In genomic region chr11:82952612-82953542, GRCm38 (mm10) we compare ENCODE assay signal across 9 mouse cellular contexts. TPM values are rescaled to one million over a fixed set of nuclear protein-coding genes. Genes with fewer than 3 reads are reported as not detected.
DNase-seq lines count a peak whose midpoint lies in the region; ATAC-seq and TF ChIP-seq lines count a peak whose summit lies in the region.
"Had no signal": no experiment of that assay in that cellular context is flagged by ENCODE, and none has a peak within 500 bp of the region (broad histone marks: within the 10 kb centered on the region; RNA-seq: fewer than 3 reads in every experiment).

No protein-coding gene starts in this region.

- H3K9me3 ChIP-seq in G1E (replicated peaks), result no peaks in the 10 kb centered on the region
- H3K9me3 ChIP-seq in liver, embryonic 12.5 days (replicated peaks), result no peaks in the 10 kb centered on the region
- no peaks in the 10 kb centered on the region for H3K9me3 ChIP-seq in midbrain, embryonic 11.5 days (ENCODE audit: control insufficient read depth, low read length)
- H3K9me3 ChIP-seq: neural tube, embryonic 13.5 days had no signal

- 27% methylated on average over 9 of the region's 9 CpGs for WGBS in liver, embryonic 12.5 days (ENCODE audit: insufficient replicate concordance)
- WGBS in small intestine, adult 2 months, result 25% methylated on average over 9 of the region's 9 CpGs
- WGBS in midbrain, embryonic 11.5 days, result 70% methylated on average over 9 of the region's 9 CpGs

- no peak overlapping the region for H3K27ac ChIP-seq in liver, embryonic 12.5 days
- H3K27ac ChIP-seq in small intestine, adult 2 months (ENCODE audit: insufficient read depth, low read depth, low read length), result peak overlapping the region; percentile 67
- no peak overlapping the region for H3K27ac ChIP-seq in midbrain, embryonic 11.5 days (ENCODE audit: low read depth, low read length)
- H3K27ac ChIP-seq: neural tube, embryonic 13.5 days had no signal

- H3K36me3 ChIP-seq in G1E (replicated peaks), result no peaks in the 10 kb centered on the region
- H3K36me3 ChIP-seq in liver, embryonic 12.5 days, result no peaks in the 10 kb centered on the region
- H3K36me3 ChIP-seq in small intestine, adult 2 months (ENCODE audit: control insufficient read depth, insufficient read depth, low read length), result 0 out of 2 replicates have a peak, but pooled peaks cover 2% of the 10 kb centered on the region
- H3K36me3 ChIP-seq in midbrain, embryonic 11.5 days (ENCODE audit: control insufficient read depth, insufficient read depth, low read length), result no peaks in the 10 kb centered on the region
- H3K36me3 ChIP-seq: neural tube, embryonic 13.5 days had no signal

- peaks cover 21% of the 10 kb centered on the region for H3K27me3 ChIP-seq in G1E (ENCODE audit: insufficient read depth, low read length)
- H3K27me3 ChIP-seq in liver, embryonic 12.5 days (replicated peaks), result peaks cover 89% of the 10 kb centered on the region
- H3K27me3 ChIP-seq in small intestine, adult 2 months (ENCODE audit: control insufficient read depth, insufficient read depth, low read length), result peaks cover 11% of the 10 kb centered on the region
- peaks cover 27% of the 10 kb centered on the region for H3K27me3 ChIP-seq in midbrain, embryonic 11.5 days (ENCODE audit: control insufficient read depth, insufficient read depth, low read length)

- H3K4me1 ChIP-seq in G1E (ENCODE audit: insufficient read depth, low read depth, low read length), result peaks cover 60% of the 10 kb centered on the region
- H3K4me1 ChIP-seq in liver, embryonic 12.5 days, result peaks cover 12% of the 10 kb centered on the region
- peaks cover 4% of the 10 kb centered on the region; the same call in 1 of the 2 replicates for H3K4me1 ChIP-seq in small intestine, adult 2 months (ENCODE audit: control insufficient read depth, insufficient read depth, insufficient read length, low read length)
- peaks cover 2% of the 10 kb centered on the region; the same call in 1 of the 2 replicates for H3K4me1 ChIP-seq in midbrain, embryonic 11.5 days (ENCODE audit: control insufficient read depth, insufficient read depth, low read length)

- intact Hi-C loops in left cerebral cortex, postnatal 25 days (cut with DNase I), result no loop called here

- ATAC-seq in G1E (ENCODE audit: extremely low read depth, insufficient number of reproducible peaks, low FRiP score, poor library complexity, severe bottlenecking), result peak; percentile 56
- ATAC-seq in granulocyte monocyte progenitor cell, adult 5-6 weeks (replicated peaks; ENCODE audit: poor library complexity, severe bottlenecking), result peak; percentile 93
- ATAC-seq in liver, embryonic 12.5 days, result no peak
- no peak for ATAC-seq in midbrain, embryonic 11.5 days (ENCODE audit: low FRiP score)

- peak; percentile 35 for DNase-seq in G1E (ENCODE audit: low spot score)
- DNase-seq in embryo, embryonic 9.5 days (ENCODE audit: extremely low spot score), result no peak
- DNase-seq in midbrain, embryonic 11.5 days (ENCODE audit: low spot score, missing footprints), result no peak
- no peak for DNase-seq in left cerebral cortex, postnatal 25 days (ENCODE audit: low spot score in 2 of 2)
- DNase-seq in urinary bladder, postnatal 14 days (ENCODE audit: low spot score), result no peak

- TF ChIP-seq CTCF in G1E (IDR thresholded peaks at IDR 0.05; ENCODE audit: low read depth, low read length), result no peak
- TF ChIP-seq CTCF in small intestine, adult 2 months (IDR thresholded peaks at IDR 0.05; ENCODE audit: extremely low read depth, insufficient read length, insufficient replicate concordance, low read depth, low read length), result no peak

- H3K9ac ChIP-seq in liver, embryonic 12.5 days, result no peak overlapping the region
- no peak overlapping the region for H3K9ac ChIP-seq in midbrain, embryonic 11.5 days (ENCODE audit: low read length)
- H3K9ac ChIP-seq: neural tube, embryonic 13.5 days had no signal

- peak overlapping the region; percentile 68 for H3K4me3 ChIP-seq in G1E (ENCODE audit: low read depth, low read length)
- H3K4me3 ChIP-seq in liver, embryonic 12.5 days, result no peak overlapping the region
- peak overlapping the region; percentile 65 for H3K4me3 ChIP-seq in small intestine, adult 2 months (ENCODE audit: low read depth, low read length)
- H3K4me3 ChIP-seq in midbrain, embryonic 11.5 days (ENCODE audit: low read depth, low read length), result no peak overlapping the region

- no peak for TF ChIP-seq POLR2A in small intestine, adult 2 months (IDR thresholded peaks at IDR 0.05; ENCODE audit: low read depth, low read length)

- peak overlapping the region; percentile 47 for H3K4me2 ChIP-seq in liver, embryonic 12.5 days
- no peak overlapping the region for H3K4me2 ChIP-seq in midbrain, embryonic 11.5 days

RNA-seq across cellular contexts. Expression of gene Slfn5, which starts 1.7 kb away (rescaled TPM):
- total RNA-seq in G1E (2014; fragmentation: Nextera tagmentation) (3.8 and 9.1 TPM in 2 replicates), G1E (2017) (5.5 and 7.7 TPM in 2 replicates)
- polyA plus RNA-seq in G1E (2012), result 0.28 and 0.33 TPM in 2 replicates
- total RNA-seq in granulocyte monocyte progenitor cell, adult 5-6 weeks (2014; fragmentation: Nextera tagmentation), result 1.7 TPM in 1 of 2 replicates, not detected in the other
- total RNA-seq in granulocyte monocyte progenitor cell, adult 5-6 weeks (2017), result 0.82 and 3.3 TPM in 2 replicates
- 0.83 and 0.92 TPM in 2 replicates for polyA plus RNA-seq in liver, embryonic 12.5 days (2016; fragmentation: Nextera tagmentation; extraction: Ambion mirVana)
- 0.34 and 0.95 TPM in 2 replicates for polyA plus RNA-seq in small intestine, adult 2 months (2012; rRNA removed)
- 0.14 and 0.47 TPM in 2 replicates for polyA plus RNA-seq in midbrain, embryonic 11.5 days (2014; fragmentation: Nextera tagmentation; extraction: Ambion mirVana)
- total RNA-seq in left cerebral cortex, postnatal 25 days (2021), result 1 to 10 TPM; 4.4 to 4.5 TPM

RNA-seq across cellular contexts. Expression of gene Slfn9, which starts 38.8 kb away (rescaled TPM):
- total RNA-seq in G1E (2014; fragmentation: Nextera tagmentation), result 0.39 TPM in 1 of 2 replicates, not detected in the other
- 0.29 and 0.33 TPM in 2 replicates for total RNA-seq in G1E (2017)
- 0.01 TPM in 1 of 2 replicates, not detected in the other for polyA plus RNA-seq in G1E (2012)
- 30.6 and 48.4 TPM in 2 replicates for total RNA-seq in granulocyte monocyte progenitor cell, adult 5-6 weeks (2014; fragmentation: Nextera tagmentation)
- total RNA-seq in granulocyte monocyte progenitor cell, adult 5-6 weeks (2017), result 44.6 and 48.6 TPM in 2 replicates
- polyA plus RNA-seq in liver, embryonic 12.5 days (2016; fragmentation: Nextera tagmentation; extraction: Ambion mirVana), result 7.6 and 8.3 TPM in 2 replicates
- polyA plus RNA-seq in small intestine, adult 2 months (2012; rRNA removed), result 0.30 and 0.61 TPM in 2 replicates
- 7.1 and 7.6 TPM in 2 replicates for polyA plus RNA-seq in midbrain, embryonic 11.5 days (2014; fragmentation: Nextera tagmentation; extraction: Ambion mirVana)
- total RNA-seq in left cerebral cortex, postnatal 25 days (2021), result under 1 TPM; 0.48 to 0.57 TPM

RNA-seq across cellular contexts. Expression of gene Unc45b, which starts 42.5 kb away (rescaled TPM):
- total RNA-seq in G1E (2014; fragmentation: Nextera tagmentation), result 0.38 TPM in 1 of 2 replicates, not detected in the other
- 0.12 and 0.33 TPM in 2 replicates for total RNA-seq in G1E (2017)
- 0.01 and 0.02 TPM in 2 replicates for polyA plus RNA-seq in G1E (2012)
- not detected in 2 replicates for total RNA-seq in granulocyte monocyte progenitor cell, adult 5-6 weeks (2014; fragmentation: Nextera tagmentation)
- not detected in 2 replicates for total RNA-seq in granulocyte monocyte progenitor cell, adult 5-6 weeks (2017)
- 1.1 and 1.4 TPM in 2 replicates for polyA plus RNA-seq in liver, embryonic 12.5 days (2016; fragmentation: Nextera tagmentation; extraction: Ambion mirVana)
- polyA plus RNA-seq in small intestine, adult 2 months (2012; rRNA removed), result 1.0 and 1.7 TPM in 2 replicates
- polyA plus RNA-seq in midbrain, embryonic 11.5 days (2014; fragmentation: Nextera tagmentation; extraction: Ambion mirVana), result 0.10 and 0.21 TPM in 2 replicates
- total RNA-seq in left cerebral cortex, postnatal 25 days (2021), result 1 to 10 TPM; 1.8 to 3.1 TPM

RNA-seq across cellular contexts. Expression of gene Nle1, which starts 44.7 kb away (rescaled TPM):
- total RNA-seq in G1E (2014; fragmentation: Nextera tagmentation), result 27.6 and 38.6 TPM in 2 replicates
- 18.6 and 23.2 TPM in 2 replicates for total RNA-seq in G1E (2017)
- 92.9 and 93.8 TPM in 2 replicates for polyA plus RNA-seq in G1E (2012)
- 36.8 and 41.7 TPM in 2 replicates for total RNA-seq in granulocyte monocyte progenitor cell, adult 5-6 weeks (2014; fragmentation: Nextera tagmentation)
- 23.0 and 24.5 TPM in 2 replicates for total RNA-seq in granulocyte monocyte progenitor cell, adult 5-6 weeks (2017)
- polyA plus RNA-seq in liver, embryonic 12.5 days (2016; fragmentation: Nextera tagmentation; extraction: Ambion mirVana), result 30.6 and 30.7 TPM in 2 replicates
- 20.7 and 27.1 TPM in 2 replicates for polyA plus RNA-seq in small intestine, adult 2 months (2012; rRNA removed)
- 22.9 and 23.7 TPM in 2 replicates for polyA plus RNA-seq in midbrain, embryonic 11.5 days (2014; fragmentation: Nextera tagmentation; extraction: Ambion mirVana)
- 10 to 100 TPM; 32.3 to 32.8 TPM for total RNA-seq in left cerebral cortex, postnatal 25 days (2021)

Comparison
In these comparisons a context has a peak if more than half of its experiments do, and no peak if none do; other contexts are left out.
1. ATAC-seq: peak in G1E (single experiment) and granulocyte monocyte progenitor cell, adult 5-6 weeks (single experiment); none in liver, embryonic 12.5 days (single experiment) and midbrain, embryonic 11.5 days (single experiment).
2. H3K4me3 ChIP-seq: peak in G1E (single experiment) and small intestine, adult 2 months (single experiment); none in liver, embryonic 12.5 days (single experiment) and midbrain, embryonic 11.5 days (single experiment).